Mouse (Mus musculus) embryonic facial prominence, embryonic 14.5 days (tissue): ENCODE data around the gene Parp3. TPM values are rescaled to one million over a fixed set of nuclear protein-coding genes. Genes with fewer than 3 reads are reported as not detected.

Source experiments
- ATAC-seq: fragments of 200-750 bp; cut with Nextera tagmentation; 2 replicates; pipeline ENCODE4 v1.8.0; 2017; ENCODE audit warnings: low read depth, moderate number of reproducible peaks, moderate TSS enrichment
- DNase-seq: peaks from one replicate; pipeline ENCODE4 v3.0.0-alpha.2; 2015; ENCODE audit warnings: low spot score
- H3K27ac ChIP-seq: fragments of 300-500 bp; sonication (generic); replicated peaks from 2 replicates; pipeline ENCODE4 v1.5.1; 2014; ENCODE audit warnings: low read depth, mild to moderate bottlenecking, low read length, moderate library complexity
- H3K27me3 ChIP-seq: fragments of 300-500 bp; sonication (generic); replicated peaks from 2 replicates; pipeline ENCODE4 v1.6.1; 2014; ENCODE audit warnings: low read length; ENCODE audit not compliant: control insufficient read depth, insufficient read depth
- H3K36me3 ChIP-seq: fragments of 300-500 bp; sonication (generic); 2 replicates; pipeline ENCODE4 v1.6.1; 2014; ENCODE audit warnings: low read length, mixed read lengths; ENCODE audit not compliant: control insufficient read depth, insufficient read depth
- H3K4me1 ChIP-seq: fragments of 300-500 bp; sonication (generic); 2 replicates; pipeline ENCODE4 v1.6.1; 2014; ENCODE audit warnings: antibody characterized with exemption, low read length; ENCODE audit not compliant: control insufficient read depth, insufficient read depth
- H3K4me2 ChIP-seq: fragments of 300-500 bp; sonication (generic); 2 replicates; pipeline ENCODE4 v1.6.1; 2014; ENCODE audit warnings: low read depth, mild to moderate bottlenecking, low read length, moderate library complexity, mixed read lengths
- H3K4me3 ChIP-seq: fragments of 300-500 bp; sonication (generic); 2 replicates; pipeline ENCODE4 v1.5.1; 2014; ENCODE audit warnings: low read depth, mild to moderate bottlenecking, low read length
- H3K9ac ChIP-seq: fragments of 300-500 bp; sonication (generic); 2 replicates; pipeline ENCODE4 v1.6.1; 2014; ENCODE audit warnings: low read depth, mild to moderate bottlenecking, low read length, moderate library complexity, mixed read lengths
- H3K9me3 ChIP-seq: fragments of 300-500 bp; sonication (generic); 2 replicates; pipeline ENCODE4 v1.6.1; 2016; ENCODE audit warnings: low read length; ENCODE audit not compliant: control insufficient read depth
- WGBS: fragments of 180-500 bp; shearing (Covaris S2); extraction: QIAGEN DNeasy Blood & Tissue Kit; methylation state at CpG from one replicate; pipeline ENCODE4 v1.1.7; 2014; 5-methylcytosine and 5-hydroxymethylcytosine counted together
- polyA plus RNA-seq: library from polyadenylated mRNA; unstranded; fragments of >200 nt; fragmentation: Nextera tagmentation; extraction: Ambion mirVana; gene quantifications from 2 replicates; pipeline ENCODE4 v1.2.1, GENCODE M21; 2014

The Parp3 gene
- polyA plus RNA-seq: 5.5 and 6.2 TPM in 2 replicates

- under 1% methylated on average over 38 of the region's 41 CpGs for WGBS
- no peaks in the 10 kb centered on the region for H3K27me3 ChIP-seq
- peak within 1 kb of the TSS; percentile 72 for H3K9ac ChIP-seq
- ATAC-seq: peak; percentile 98
- peak within 1 kb of the TSS; percentile 74 for H3K4me3 ChIP-seq
- DNase-seq: peak; percentile 100
- H3K4me2 ChIP-seq: peak within 1 kb of the TSS; percentile 92
- peaks cover 23% of the 10 kb centered on the region; the same call in 1 of the 2 replicates for H3K36me3 ChIP-seq
- H3K27ac ChIP-seq: peak within 1 kb of the TSS; percentile 76
- H3K4me1 ChIP-seq: peaks cover 8% of the 10 kb centered on the region
- no peaks in the 10 kb centered on the region for H3K9me3 ChIP-seq
Observed at GRCm38 (mm10) chr9:106476924-106477484, at the start of gene Parp3. TSS of gene Parp3 (minus strand) at chr9:106476949.

- WGBS: 77% methylated on average over 8 of the region's 8 CpGs
- ATAC-seq: no peak
- no peaks in the 10 kb centered on the region for H3K27me3 ChIP-seq
- DNase-seq: no peak
- no peaks in the 10 kb centered on the region for H3K36me3 ChIP-seq
- no peak overlapping the region for H3K4me3 ChIP-seq
- no peak overlapping the region for H3K27ac ChIP-seq
- H3K9me3 ChIP-seq: no peaks in the 10 kb centered on the region
- no peak overlapping the region for H3K9ac ChIP-seq
- no peak overlapping the region for H3K4me2 ChIP-seq
- no peaks in the 10 kb centered on the region for H3K4me1 ChIP-seq
Observed at GRCm38 (mm10) chr9:106519909-106520308, 43.2 kb upstream of the Parp3 start.

- H3K9me3 ChIP-seq: no peaks in the 10 kb centered on the region
- no peak for ATAC-seq
- no peak overlapping the region for H3K4me3 ChIP-seq
- H3K36me3 ChIP-seq: no peaks in the 10 kb centered on the region
- no peak overlapping the region for H3K4me2 ChIP-seq
- H3K9ac ChIP-seq: no peak overlapping the region
- no peaks in the 10 kb centered on the region for H3K4me1 ChIP-seq
- WGBS: 56% methylated on average over 2 of the region's 2 CpGs
- DNase-seq: peak; percentile 11
- H3K27ac ChIP-seq: no peak overlapping the region
- no peaks in the 10 kb centered on the region for H3K27me3 ChIP-seq
Observed at GRCm38 (mm10) chr9:106519433-106519832, 42.7 kb upstream of the Parp3 start.

- H3K4me3 ChIP-seq: no peak within 1 kb of the TSS
- H3K9ac ChIP-seq: no peak within 1 kb of the TSS
- no peak within 1 kb of the TSS for H3K27ac ChIP-seq
- H3K27me3 ChIP-seq: no peaks in the 10 kb centered on the region
- no peaks in the 10 kb centered on the region for H3K4me1 ChIP-seq
- DNase-seq (no peak), ATAC-seq (no peak)
- H3K9me3 ChIP-seq: no peaks in the 10 kb centered on the region
- H3K36me3 ChIP-seq: no peaks in the 10 kb centered on the region
- WGBS: 79% methylated on average over 4 of the region's 4 CpGs
- no peak within 1 kb of the TSS for H3K4me2 ChIP-seq
Observed at GRCm38 (mm10) chr9:106514273-106514672, 37.5 kb upstream of the Parp3 start, which contains the start of gene Iqcf5. TSS of gene Iqcf5 (plus strand) at chr9:106514573.

- 71% methylated on average over 6 of the region's 6 CpGs for WGBS
- no peak overlapping the region for H3K27ac ChIP-seq
- no peaks in the 10 kb centered on the region for H3K4me1 ChIP-seq
Observed at GRCm38 (mm10) chr9:106513566-106513965, 36.8 kb upstream of the Parp3 start.

GRCm38 (mm10) chr9:106512729-106513450, 36.1 kb upstream of the Parp3 start:
- Histone ChIP-seq H3K27ac (no peak overlapping the region), H3K36me3 (no peaks in the 10 kb centered on the region), H3K4me3 (no peak overlapping the region), H3K9me3 (no peaks in the 10 kb centered on the region), H3K27me3 (no peaks in the 10 kb centered on the region), H3K4me2 (no peak overlapping the region), H3K9ac (no peak overlapping the region), H3K4me1 (no peaks in the 10 kb centered on the region)
- 58% methylated on average over 13 of the region's 13 CpGs for WGBS
- DNase-seq: peak; percentile 13
- no peak for ATAC-seq

More at GRCm38 (mm10) chr9:106513566-106513965, 36.8 kb upstream of the Parp3 start:
- H3K4me3 ChIP-seq: no peak overlapping the region
- ATAC-seq (no peak), DNase-seq (no peak)
- no peaks in the 10 kb centered on the region for H3K9me3 ChIP-seq
- H3K4me2 ChIP-seq: no peak overlapping the region
- H3K36me3 ChIP-seq: no peaks in the 10 kb centered on the region
- H3K27me3 ChIP-seq: no peaks in the 10 kb centered on the region
- no peak overlapping the region for H3K9ac ChIP-seq

- no peak overlapping the region for H3K27ac ChIP-seq
- no peaks in the 10 kb centered on the region for H3K27me3 ChIP-seq
- no peaks in the 10 kb centered on the region for H3K4me1 ChIP-seq
- DNase-seq: no peak
- H3K4me3 ChIP-seq: no peak overlapping the region
- no peak for ATAC-seq
- H3K9me3 ChIP-seq: no peaks in the 10 kb centered on the region
- no peak overlapping the region for H3K9ac ChIP-seq
- no peak overlapping the region for H3K4me2 ChIP-seq
- WGBS: 87% methylated on average over 10 of the region's 10 CpGs
- H3K36me3 ChIP-seq: no peaks in the 10 kb centered on the region
Observed at GRCm38 (mm10) chr9:106509356-106509755, 32.6 kb upstream of the Parp3 start.

- Histone ChIP-seq H3K4me2 (no peak overlapping the region), H3K4me3 (no peak overlapping the region), H3K27me3 (no peaks in the 10 kb centered on the region), H3K9me3 (no peaks in the 10 kb centered on the region), H3K27ac (no peak overlapping the region), H3K36me3 (no peaks in the 10 kb centered on the region), H3K4me1 (no peaks in the 10 kb centered on the region), H3K9ac (no peak overlapping the region)
- no peak for ATAC-seq
- no peak for DNase-seq
- WGBS: 76% methylated on average over 6 of the region's 6 CpGs
Observed at GRCm38 (mm10) chr9:106504246-106504645, 27.5 kb upstream of the Parp3 start.

GRCm38 (mm10) chr9:106501846-106502245, 25.1 kb upstream of the Parp3 start:
- H3K4me1 ChIP-seq: no peaks in the 10 kb centered on the region
- ATAC-seq: no peak
- H3K4me2 ChIP-seq: no peak overlapping the region

More at GRCm38 (mm10) chr9:106501846-106502245, 25.1 kb upstream of the Parp3 start:
- Histone ChIP-seq H3K27ac (no peak overlapping the region), H3K4me3 (no peak overlapping the region), H3K27me3 (no peaks in the 10 kb centered on the region), H3K9me3 (no peaks in the 10 kb centered on the region), H3K36me3 (no peaks in the 10 kb centered on the region), H3K9ac (no peak overlapping the region)
- DNase-seq: no peak
- 87% methylated on average over 22 of the region's 22 CpGs for WGBS
